Mouse (Mus musculus) midbrain, embryonic 10.5 days (tissue): Measurements from ENCODE around the gene Pik3c2g. TPM values are rescaled to one million over a fixed set of nuclear protein-coding genes. Genes with fewer than 3 reads are reported as not detected.

Experiments
- DNase-seq: peaks from one replicate; pipeline ENCODE4 v3.0.0-alpha.2; 2017; ENCODE audit warnings: low spot score
- H3K27ac ChIP-seq: fragments of 300-500 bp; sonication (generic); replicated peaks from 2 replicates; pipeline ENCODE4 v1.5.1; 2016; ENCODE audit warnings: mild to moderate bottlenecking
- H3K27me3 ChIP-seq: fragments of 300-500 bp; sonication (generic); 2 replicates; pipeline ENCODE4 v1.6.1; 2016; ENCODE audit warnings: low read depth, mild to moderate bottlenecking; ENCODE audit not compliant: poor library complexity, severe bottlenecking
- H3K36me3 ChIP-seq: fragments of 300-500 bp; sonication (generic); 2 replicates; pipeline ENCODE4 v1.6.1; 2016; ENCODE audit warnings: mild to moderate bottlenecking, moderate library complexity
- H3K4me1 ChIP-seq: fragments of 300-500 bp; sonication (generic); 2 replicates; pipeline ENCODE4 v1.6.1; 2016
- H3K4me3 ChIP-seq: fragments of 300-500 bp; sonication (generic); 2 replicates; pipeline ENCODE4 v1.5.1; 2016; ENCODE audit warnings: mild to moderate bottlenecking, moderate library complexity
- H3K9me3 ChIP-seq: fragments of 300-500 bp; sonication (generic); replicated peaks from 2 replicates; pipeline ENCODE4 v1.6.1; 2016; ENCODE audit warnings: mild to moderate bottlenecking
- WGBS: fragments of 180-500 bp; shearing (Covaris S2); methylation state at CpG from one replicate; pipeline ENCODE4 v1.1.7; 2016; 5-methylcytosine and 5-hydroxymethylcytosine counted together
- polyA plus RNA-seq: library from polyadenylated mRNA; unstranded; fragments of >200 nt; fragmentation: Nextera tagmentation; extraction: Ambion mirVana; gene quantifications from 2 replicates; pipeline ENCODE4 v1.2.1, GENCODE M21; 2016

Pik3c2g gene
- polyA plus RNA-seq, 1 experiment from 2014 or later = not detected

DNA sequence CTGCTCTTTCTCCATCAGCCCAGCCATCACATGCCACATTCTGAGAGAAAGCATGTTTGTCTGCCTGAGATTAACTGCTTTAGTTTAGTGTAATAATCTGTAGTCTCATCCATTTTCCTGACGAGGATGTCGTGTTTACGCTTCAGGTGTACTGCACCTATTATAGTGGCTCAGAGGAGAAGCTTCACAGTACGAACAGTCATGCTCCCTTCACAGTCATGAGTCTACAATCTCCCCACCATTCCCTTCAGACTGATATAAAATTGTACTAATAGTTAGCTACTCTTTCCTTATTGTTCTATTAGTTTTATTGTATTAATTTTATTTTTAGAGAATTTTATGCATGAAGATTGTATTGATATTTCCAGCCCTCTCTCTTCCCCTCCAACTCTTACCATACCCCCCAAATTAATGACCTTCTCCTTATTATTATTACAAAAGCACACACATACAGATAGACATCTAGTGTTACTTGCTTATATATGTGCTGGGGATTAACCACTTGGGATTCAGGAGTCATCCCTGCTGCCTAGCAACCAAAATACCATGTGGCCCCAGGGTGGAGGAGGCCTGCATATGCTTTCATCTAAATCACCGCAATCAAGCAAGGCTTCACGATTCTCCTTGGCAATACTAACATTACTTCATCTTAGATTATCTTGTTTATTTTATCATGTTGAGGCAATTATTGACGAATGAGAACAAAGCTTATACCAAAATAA lies 159.9 kb downstream of the Pik3c2g start:
- H3K36me3 ChIP-seq = no peaks in the 10 kb centered on the region
- no peaks in the 10 kb centered on the region for H3K27me3 ChIP-seq
- WGBS = 88% methylated on average over 7 of the region's 7 CpGs
- H3K4me1 ChIP-seq = peaks cover 3% of the 10 kb centered on the region; the same call in 1 of the 2 replicates
- H3K9me3 ChIP-seq = no peaks in the 10 kb centered on the region
- H3K27ac ChIP-seq = no peak overlapping the region
- DNase-seq = peak; percentile 17
- H3K4me3 ChIP-seq = no peak overlapping the region

DNA sequence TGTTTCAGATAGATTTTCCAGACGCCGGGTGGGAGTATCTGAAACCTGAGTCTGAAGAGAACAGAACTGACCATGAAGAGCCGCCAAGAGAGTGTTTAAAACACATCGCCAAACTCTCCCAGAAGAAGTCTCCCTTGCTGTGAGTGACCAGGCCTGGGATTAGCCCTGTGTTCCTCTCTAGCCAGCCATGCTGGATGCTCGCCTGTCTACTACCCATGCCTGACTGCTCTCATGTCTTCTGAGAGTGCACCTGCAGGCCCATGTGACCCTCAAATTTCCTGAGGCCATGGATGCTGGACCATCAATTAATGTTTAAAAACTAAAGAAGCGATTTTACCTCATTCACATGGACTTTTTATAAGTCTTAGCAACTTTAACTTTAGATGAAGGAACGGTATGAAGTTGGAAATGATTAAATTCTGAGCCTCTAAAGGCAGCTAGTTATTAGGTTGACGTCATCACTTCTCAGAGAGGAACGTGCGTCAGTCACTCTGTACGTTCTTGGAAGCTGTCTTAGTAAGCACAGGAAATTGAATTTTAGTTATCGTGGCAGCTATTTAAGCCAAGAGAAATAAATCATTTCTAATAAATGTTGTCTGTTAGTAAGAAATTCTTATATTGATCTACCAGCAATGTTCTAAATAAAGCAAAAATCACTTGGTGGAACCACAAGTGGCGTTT lies 161.2 kb downstream of the Pik3c2g start:
- DNase-seq = no peak
- Histone ChIP-seq H3K4me1 (peaks cover 3% of the 10 kb centered on the region; the same call in 1 of the 2 replicates), H3K9me3 (no peaks in the 10 kb centered on the region), H3K4me3 (no peak overlapping the region), H3K27ac (no peak overlapping the region), H3K36me3 (no peaks in the 10 kb centered on the region), H3K27me3 (no peaks in the 10 kb centered on the region)
- 89% methylated on average over 13 of the region's 13 CpGs for WGBS

DNA sequence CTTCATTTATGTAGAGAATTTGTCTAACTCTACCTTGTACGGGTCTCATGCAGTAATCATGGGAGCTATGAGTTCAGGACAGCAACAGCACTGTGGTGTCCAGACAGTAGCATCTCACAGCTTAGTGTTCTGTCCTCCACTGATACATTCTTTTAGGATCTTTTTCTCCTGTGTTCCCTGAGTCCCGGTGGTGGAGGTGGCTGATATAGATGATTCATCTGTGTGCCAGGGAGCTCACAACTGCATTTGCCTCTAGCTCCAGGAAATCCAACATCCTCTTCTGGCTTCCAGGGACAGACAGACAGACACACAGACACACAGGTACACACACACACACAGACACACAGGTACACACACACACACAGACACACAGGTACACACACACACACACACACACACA lies 163.6 kb downstream of the Pik3c2g start:
- Histone ChIP-seq H3K36me3 (no peaks in the 10 kb centered on the region), H3K27ac (no peak overlapping the region), H3K9me3 (no peaks in the 10 kb centered on the region), H3K4me3 (no peak overlapping the region), H3K4me1 (peaks cover 3% of the 10 kb centered on the region; the same call in 1 of the 2 replicates), H3K27me3 (no peaks in the 10 kb centered on the region)
- 87% methylated on average over 2 of the region's 2 CpGs for WGBS
- DNase-seq = no peak

DNA sequence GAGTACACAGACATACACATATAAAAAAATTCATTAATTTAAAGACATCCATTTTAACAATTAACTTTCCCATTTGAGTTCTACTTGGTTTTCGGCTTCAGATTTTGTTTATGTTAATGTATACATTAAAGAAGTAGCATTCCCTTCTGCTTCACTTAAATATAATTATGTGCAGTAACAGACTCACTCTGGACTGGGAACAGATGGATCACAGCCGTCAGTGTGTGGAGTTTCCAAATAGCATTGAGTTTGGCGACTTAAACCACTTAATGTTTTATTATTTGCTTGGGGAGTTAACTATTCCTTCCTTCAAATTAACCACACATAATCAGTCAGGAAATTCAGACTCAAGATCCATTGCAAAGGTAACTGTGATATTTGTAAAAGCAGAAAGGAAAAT lies 164.0 kb downstream of the Pik3c2g start:
- peaks cover 3% of the 10 kb centered on the region; the same call in 1 of the 2 replicates for H3K4me1 ChIP-seq
- no peaks in the 10 kb centered on the region for H3K9me3 ChIP-seq
- no peak for DNase-seq
- 82% methylated on average over 3 of the region's 3 CpGs for WGBS
- H3K27me3 ChIP-seq = no peaks in the 10 kb centered on the region
- H3K4me3 ChIP-seq = no peak overlapping the region
- H3K27ac ChIP-seq = no peak overlapping the region
- no peaks in the 10 kb centered on the region for H3K36me3 ChIP-seq

DNA sequence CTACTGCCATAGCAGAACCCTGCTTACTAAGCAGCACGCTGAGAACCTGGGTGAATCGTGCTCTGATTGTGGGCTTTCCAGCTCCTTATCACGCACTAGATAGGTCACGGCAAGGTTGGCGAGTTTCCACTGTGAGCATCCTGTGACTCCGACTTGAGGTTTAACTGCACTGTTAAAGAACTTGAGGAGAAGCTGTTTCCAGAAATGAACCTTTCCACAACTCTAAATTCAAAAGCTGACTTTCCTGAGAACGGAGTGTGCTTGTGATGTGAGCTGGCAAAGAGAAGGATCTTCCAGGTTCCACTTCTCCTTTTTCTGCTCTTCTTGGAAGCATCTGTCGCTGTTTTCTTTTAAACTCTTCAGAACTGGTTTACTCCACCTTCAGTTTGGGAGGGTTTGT lies 170.9 kb downstream of the Pik3c2g start:
- H3K36me3 ChIP-seq = no peaks in the 10 kb centered on the region
- WGBS = 91% methylated on average over 8 of the region's 8 CpGs
- H3K4me3 ChIP-seq = no peak overlapping the region
- H3K9me3 ChIP-seq = no peaks in the 10 kb centered on the region
- DNase-seq = no peak
- no peak overlapping the region for H3K27ac ChIP-seq
- peaks cover 12% of the 10 kb centered on the region; the same call in 1 of the 2 replicates for H3K4me1 ChIP-seq
- H3K27me3 ChIP-seq = no peaks in the 10 kb centered on the region

DNA sequence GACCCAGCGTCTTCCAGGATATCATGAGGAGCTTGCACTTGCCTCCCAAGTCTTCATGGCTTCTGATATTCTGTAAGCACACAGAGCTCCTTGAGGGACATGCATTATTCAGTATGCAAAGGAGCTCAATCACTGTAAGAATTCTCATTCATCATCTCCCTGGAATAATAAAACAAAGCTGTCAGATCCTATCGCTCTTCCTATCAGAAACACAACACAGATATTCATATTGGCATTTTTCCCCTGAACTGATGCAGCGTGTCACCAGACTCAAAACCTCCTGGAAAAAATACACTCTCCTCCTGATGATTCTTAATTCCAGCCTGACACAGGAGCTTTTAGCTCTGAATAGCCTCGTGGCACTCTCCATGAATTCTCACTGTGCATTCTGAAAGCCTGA lies 174.0 kb downstream of the Pik3c2g start:
- 74% methylated on average over 4 of the region's 4 CpGs for WGBS
- Histone ChIP-seq H3K27me3 (no peaks in the 10 kb centered on the region), H3K4me1 (peaks cover 12% of the 10 kb centered on the region; the same call in 1 of the 2 replicates), H3K27ac (no peak overlapping the region), H3K4me3 (no peak overlapping the region), H3K9me3 (no peaks in the 10 kb centered on the region), H3K36me3 (no peaks in the 10 kb centered on the region)
- DNase-seq = no peak

DNA sequence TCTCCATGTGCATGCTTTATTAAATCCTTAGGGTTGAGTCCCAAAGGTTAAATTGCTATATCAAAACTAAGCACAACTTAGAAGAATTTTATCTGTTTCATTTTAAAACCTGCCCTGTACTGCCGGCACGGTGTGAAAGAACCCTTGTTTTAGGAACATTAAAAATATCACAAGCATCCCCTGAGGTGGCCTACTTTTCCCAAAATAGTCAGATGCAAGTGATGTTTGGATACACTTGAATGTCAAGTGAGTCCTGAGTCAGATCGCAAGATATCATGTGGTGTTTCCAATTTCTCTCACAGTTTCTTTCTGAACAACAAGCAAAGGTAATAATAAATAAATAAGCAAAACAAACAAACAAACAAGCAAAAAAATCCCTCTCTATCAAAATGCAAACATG lies 177.4 kb downstream of the Pik3c2g start:
- Histone ChIP-seq H3K4me3 (no peak overlapping the region), H3K27me3 (no peaks in the 10 kb centered on the region), H3K4me1 (peaks cover 12% of the 10 kb centered on the region; the same call in 1 of the 2 replicates), H3K27ac (no peak overlapping the region), H3K36me3 (no peaks in the 10 kb centered on the region), H3K9me3 (no peaks in the 10 kb centered on the region)
- no peak for DNase-seq
- 93% methylated on average over 3 of the region's 3 CpGs for WGBS

DNA sequence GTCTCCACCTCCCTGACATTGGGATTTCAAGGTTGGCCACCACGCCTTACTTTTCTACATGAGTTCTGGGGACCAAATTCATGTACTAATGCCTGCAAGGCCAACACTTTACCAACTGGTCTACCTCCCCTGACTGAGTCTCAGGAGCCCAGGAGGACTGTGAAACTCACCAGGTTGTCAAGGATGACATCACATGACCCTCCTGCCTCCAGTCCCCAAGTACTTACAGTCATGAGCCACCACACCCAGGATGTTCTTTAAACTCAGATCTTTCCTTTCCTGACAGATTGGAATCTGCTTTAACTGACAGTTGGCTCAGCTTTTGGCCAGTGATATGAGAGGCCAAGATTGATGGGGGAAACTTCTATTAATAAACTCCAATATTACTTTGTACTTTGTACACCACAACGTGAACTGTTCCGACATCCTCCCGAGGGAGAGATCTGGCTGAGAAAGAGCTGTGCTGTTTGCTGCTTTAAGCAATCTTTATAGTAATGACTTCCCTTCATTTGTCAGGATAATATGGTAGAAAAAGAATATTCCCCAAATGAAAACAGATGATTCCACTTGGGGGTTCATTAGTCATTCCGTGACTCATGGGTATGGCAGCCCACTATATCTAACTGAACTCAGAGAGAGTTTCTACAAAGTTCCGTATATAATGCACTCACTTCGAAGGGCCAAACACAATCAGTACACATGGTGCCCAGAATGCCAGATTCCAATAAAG lies 182.9 kb downstream of the Pik3c2g start:
- Histone ChIP-seq H3K27me3 (no peaks in the 10 kb centered on the region), H3K36me3 (no peaks in the 10 kb centered on the region), H3K4me1 (no peaks in the 10 kb centered on the region), H3K4me3 (no peak overlapping the region), H3K9me3 (no peaks in the 10 kb centered on the region), H3K27ac (no peak overlapping the region)
- WGBS = 92% methylated on average over 7 of the region's 7 CpGs
- DNase-seq = no peak

DNA sequence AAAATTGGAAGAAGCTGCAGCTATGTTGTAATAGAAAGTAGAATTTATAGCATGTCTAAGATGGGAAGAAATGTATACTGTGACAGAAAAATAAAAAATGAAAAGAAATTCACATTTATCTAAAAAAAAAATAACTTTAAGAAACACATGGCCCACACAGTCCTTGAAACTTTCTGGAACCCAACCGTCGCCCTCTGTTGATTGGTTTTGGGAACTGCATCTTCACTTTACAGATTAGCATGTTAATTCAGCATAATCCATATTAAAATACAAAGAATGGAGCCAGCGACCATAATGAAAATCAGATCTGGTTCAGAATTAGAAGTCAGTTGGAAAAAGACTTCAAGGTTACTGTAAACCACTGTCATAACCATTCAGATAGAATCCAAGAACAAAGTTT lies 183.5 kb downstream of the Pik3c2g start:
- no peaks in the 10 kb centered on the region for H3K4me1 ChIP-seq
- H3K9me3 ChIP-seq = no peaks in the 10 kb centered on the region
- H3K27ac ChIP-seq = no peak overlapping the region
- DNase-seq = no peak
- no peak overlapping the region for H3K4me3 ChIP-seq
- H3K36me3 ChIP-seq = no peaks in the 10 kb centered on the region
- WGBS = 42% methylated on average over 3 of the region's 3 CpGs
- no peaks in the 10 kb centered on the region for H3K27me3 ChIP-seq

DNA sequence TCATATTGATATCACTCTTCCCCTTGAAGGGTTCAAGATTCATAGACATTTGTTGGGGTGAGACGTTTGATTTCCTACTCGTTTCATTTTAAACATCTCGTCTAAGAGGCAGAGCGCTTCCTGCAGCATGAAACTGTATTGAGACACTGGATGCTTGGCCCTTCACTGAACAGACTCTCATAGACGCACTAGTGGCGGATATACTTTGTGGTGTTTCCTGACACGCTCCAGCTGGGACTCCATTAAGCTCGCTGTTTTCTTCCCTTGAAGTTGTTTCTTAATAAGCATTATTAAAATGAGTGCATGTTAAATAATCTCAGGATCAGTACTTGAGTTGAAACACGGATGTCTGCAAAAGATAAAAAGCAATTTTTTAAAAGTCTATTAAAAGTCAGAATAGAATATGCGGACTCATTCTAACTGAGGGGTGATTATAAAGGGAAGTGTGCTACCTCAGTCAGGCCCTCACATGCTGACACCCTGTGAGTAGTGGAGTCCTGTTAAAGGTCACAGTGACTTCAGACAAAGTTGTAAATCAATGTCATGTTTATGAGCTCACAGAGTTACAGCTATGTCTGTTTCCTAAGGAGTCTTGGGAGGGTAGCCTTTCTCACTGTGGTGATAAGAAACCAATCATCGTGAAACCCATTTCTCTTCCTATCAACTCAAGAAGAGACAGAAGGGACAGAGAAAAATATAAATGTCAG lies 190.7 kb downstream of the Pik3c2g start:
- no peaks in the 10 kb centered on the region for H3K4me1 ChIP-seq
- no peak for DNase-seq
- H3K27ac ChIP-seq = no peak overlapping the region
- no peaks in the 10 kb centered on the region for H3K36me3 ChIP-seq
- H3K27me3 ChIP-seq = no peaks in the 10 kb centered on the region
- H3K9me3 ChIP-seq = no peaks in the 10 kb centered on the region
- no peak overlapping the region for H3K4me3 ChIP-seq
- WGBS = 93% methylated on average over 11 of the region's 11 CpGs

DNA sequence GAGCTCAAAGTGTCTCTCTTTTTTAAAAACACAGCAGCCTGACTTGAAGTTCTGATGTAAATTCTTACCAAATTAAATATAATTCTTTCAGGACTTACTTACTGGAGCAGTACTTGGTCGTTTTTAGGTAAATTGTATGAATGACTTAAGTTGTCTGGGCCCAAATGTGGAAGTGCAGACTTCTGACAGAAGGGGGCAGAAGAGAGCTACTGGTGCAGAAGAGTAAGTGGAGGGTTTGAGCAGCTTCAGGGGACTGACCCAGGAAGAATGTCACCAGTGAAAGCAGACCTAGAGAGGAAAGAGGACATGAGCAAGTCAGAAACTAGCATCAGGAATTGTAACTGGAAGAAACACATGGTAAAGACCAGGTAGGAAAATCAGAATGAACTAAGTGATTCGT lies 193.0 kb downstream of the Pik3c2g start:
- Histone ChIP-seq H3K27ac (no peak overlapping the region), H3K27me3 (no peaks in the 10 kb centered on the region), H3K36me3 (no peaks in the 10 kb centered on the region), H3K9me3 (no peaks in the 10 kb centered on the region), H3K4me3 (no peak overlapping the region), H3K4me1 (no peaks in the 10 kb centered on the region)
- no peak for DNase-seq
- WGBS = 87% methylated on average over 2 of the region's 2 CpGs

DNA sequence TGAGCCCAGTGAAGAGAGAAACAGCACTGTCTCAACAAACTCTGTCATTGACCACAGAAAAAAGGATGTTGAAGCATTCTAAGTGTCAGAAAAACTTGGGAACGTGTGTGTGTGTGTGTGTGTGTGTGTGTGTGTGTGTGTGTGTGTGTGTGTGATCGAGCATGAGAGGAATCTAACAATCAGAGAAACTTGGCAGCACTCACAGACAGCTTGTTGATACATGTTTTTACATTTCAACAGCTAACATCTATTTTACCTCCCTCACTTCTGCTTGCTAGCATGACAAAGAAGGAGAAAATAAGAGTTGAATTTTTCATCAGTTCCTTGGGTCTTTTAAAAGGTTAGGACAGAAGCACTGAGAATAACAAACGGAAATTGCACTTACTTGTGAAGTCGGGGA lies 202.5 kb downstream of the Pik3c2g start:
- DNase-seq = no peak
- H3K36me3 ChIP-seq = no peaks in the 10 kb centered on the region
- 74% methylated on average over 4 of the region's 4 CpGs for WGBS
- no peaks in the 10 kb centered on the region for H3K9me3 ChIP-seq
- H3K27ac ChIP-seq = no peak overlapping the region
- no peaks in the 10 kb centered on the region for H3K27me3 ChIP-seq
- H3K4me3 ChIP-seq = no peak overlapping the region
- H3K4me1 ChIP-seq = no peaks in the 10 kb centered on the region
